Mouse (Mus musculus) kidney, embryonic 14.5 days (tissue): ENCODE results near the gene Aaed1. TPM values are rescaled to one million over a fixed set of nuclear protein-coding genes. Genes with fewer than 3 reads are reported as not detected.

Experiments
- ATAC-seq: fragments of 200-750 bp; cut with Nextera tagmentation; 2 replicates; pipeline ENCODE4 v1.8.0; 2017; ENCODE audit warnings: moderate number of reproducible peaks, mild to moderate bottlenecking, moderate TSS enrichment, moderate library complexity; ENCODE audit not compliant: low FRiP score, low TSS enrichment
- H3K27ac ChIP-seq: fragments of 300-500 bp; sonication (generic); 2 replicates; pipeline ENCODE4 v1.5.1; 2014; ENCODE audit warnings: low read depth, mild to moderate bottlenecking, low read length, moderate library complexity, mixed read lengths
- H3K27me3 ChIP-seq: fragments of 300-500 bp; sonication (generic); 2 replicates; pipeline ENCODE4 v1.6.1; 2014; ENCODE audit warnings: mild to moderate bottlenecking, low read length; ENCODE audit not compliant: control insufficient read depth, insufficient read depth
- H3K36me3 ChIP-seq: fragments of 300-500 bp; sonication (generic); 2 replicates; pipeline ENCODE4 v1.6.1; 2014; ENCODE audit warnings: low read length, mixed read lengths; ENCODE audit not compliant: control insufficient read depth, insufficient read depth
- H3K4me1 ChIP-seq: fragments of 300-500 bp; sonication (generic); 2 replicates; pipeline ENCODE4 v1.6.1; 2014; ENCODE audit warnings: low read length, mixed read lengths; ENCODE audit not compliant: control insufficient read depth, insufficient read depth
- H3K4me2 ChIP-seq: fragments of 300-500 bp; sonication (generic); replicated peaks from 2 replicates; pipeline ENCODE4 v1.6.1; 2014; ENCODE audit warnings: low read depth, mild to moderate bottlenecking, low read length
- H3K4me3 ChIP-seq: fragments of 300-500 bp; sonication (generic); 2 replicates; pipeline ENCODE4 v1.5.1; 2014; ENCODE audit warnings: mild to moderate bottlenecking, low read length
- H3K9ac ChIP-seq: fragments of 300-500 bp; sonication (generic); 2 replicates; pipeline ENCODE4 v1.6.1; 2014; ENCODE audit warnings: low read depth, mild to moderate bottlenecking, low read length, moderate library complexity
- H3K9me3 ChIP-seq: fragments of 300-500 bp; sonication (generic); 2 replicates; pipeline ENCODE4 v1.6.1; 2016; ENCODE audit warnings: low read length; ENCODE audit not compliant: control insufficient read depth
- WGBS: fragments of 180-500 bp; shearing (Covaris S2); extraction: QIAGEN DNeasy Blood & Tissue Kit; methylation state at CpG from one replicate; pipeline ENCODE4 v1.1.7; 2014; 5-methylcytosine and 5-hydroxymethylcytosine counted together
- polyA plus RNA-seq: library from polyadenylated mRNA; unstranded; fragments of >200 nt; fragmentation: Nextera tagmentation; extraction: Ambion mirVana; gene quantifications from 2 replicates; pipeline ENCODE4 v1.2.1, GENCODE M21; 2014

Gene Aaed1
- polyA plus RNA-seq, 1 experiment from 2014 or later = 47.0 TPM

GRCm38 (mm10) chr13:64335546-64336132, 23.1 kb upstream of the Aaed1 start:
- Histone ChIP-seq H3K9ac (no peak overlapping the region), H3K27ac (no peak overlapping the region), H3K36me3 (no peaks in the 10 kb centered on the region), H3K4me1 (no peaks in the 10 kb centered on the region), H3K4me2 (no peak overlapping the region), H3K4me3 (no peak overlapping the region), H3K9me3 (no peaks in the 10 kb centered on the region), H3K27me3 (no peaks in the 10 kb centered on the region)
- 56% methylated on average over 4 of the region's 4 CpGs for WGBS
- no peak for ATAC-seq

- Histone ChIP-seq H3K4me3 (no peak overlapping the region), H3K36me3 (no peaks in the 10 kb centered on the region), H3K4me2 (no peak overlapping the region), H3K9ac (no peak overlapping the region), H3K9me3 (no peaks in the 10 kb centered on the region), H3K27ac (no peak overlapping the region), H3K27me3 (no peaks in the 10 kb centered on the region), H3K4me1 (no peaks in the 10 kb centered on the region)
- 79% methylated on average over 3 of the region's 3 CpGs for WGBS
- no peak for ATAC-seq
These were observed 20.6 kb upstream of the Aaed1 start for GRCm38 (mm10) chr13:64333102-64333501.

GRCm38 (mm10) chr13:64332321-64332720, 19.8 kb upstream of the Aaed1 start:
- ATAC-seq = no peak
- H3K4me1 ChIP-seq = no peaks in the 10 kb centered on the region
- no peak overlapping the region for H3K4me2 ChIP-seq
- no peaks in the 10 kb centered on the region for H3K9me3 ChIP-seq
- no peak overlapping the region for H3K9ac ChIP-seq
- 83% methylated on average over 6 of the region's 6 CpGs for WGBS
- H3K36me3 ChIP-seq = no peaks in the 10 kb centered on the region
- H3K27me3 ChIP-seq = no peaks in the 10 kb centered on the region
- H3K27ac ChIP-seq = no peak overlapping the region
- no peak overlapping the region for H3K4me3 ChIP-seq

GRCm38 (mm10) chr13:64322561-64323281, 10.2 kb upstream of the Aaed1 start:
- no peak overlapping the region for H3K9ac ChIP-seq
- 77% methylated on average over 8 of the region's 8 CpGs for WGBS

GRCm38 (mm10) chr13:64320334-64320733, 7.8 kb upstream of the Aaed1 start:
- WGBS = 83% methylated on average over 8 of the region's 8 CpGs
- no peak overlapping the region for H3K27ac ChIP-seq
- ATAC-seq = no peak

More at GRCm38 (mm10) chr13:64322561-64323281, 10.2 kb upstream of the Aaed1 start:
- H3K27me3 ChIP-seq = no peaks in the 10 kb centered on the region
- H3K27ac ChIP-seq = no peak overlapping the region
- no peak overlapping the region for H3K4me2 ChIP-seq
- H3K36me3 ChIP-seq = no peaks in the 10 kb centered on the region
- no peak overlapping the region for H3K4me3 ChIP-seq
- H3K9me3 ChIP-seq = no peaks in the 10 kb centered on the region
- H3K4me1 ChIP-seq = no peaks in the 10 kb centered on the region
- ATAC-seq = no peak

GRCm38 (mm10) chr13:64319782-64320181, 7.3 kb upstream of the Aaed1 start:
- no peak for ATAC-seq
- Histone ChIP-seq H3K27ac (no peak overlapping the region), H3K4me2 (no peak overlapping the region), H3K4me3 (no peak overlapping the region), H3K4me1 (no peaks in the 10 kb centered on the region), H3K9me3 (no peaks in the 10 kb centered on the region), H3K9ac (no peak overlapping the region), H3K36me3 (no peaks in the 10 kb centered on the region), H3K27me3 (no peaks in the 10 kb centered on the region)

More at GRCm38 (mm10) chr13:64320334-64320733, 7.8 kb upstream of the Aaed1 start:
- no peaks in the 10 kb centered on the region for H3K4me1 ChIP-seq
- H3K4me2 ChIP-seq = no peak overlapping the region
- H3K4me3 ChIP-seq = no peak overlapping the region
- no peaks in the 10 kb centered on the region for H3K9me3 ChIP-seq
- H3K27me3 ChIP-seq = no peaks in the 10 kb centered on the region
- H3K36me3 ChIP-seq = no peaks in the 10 kb centered on the region
- no peak overlapping the region for H3K9ac ChIP-seq

GRCm38 (mm10) chr13:64318355-64318754, 5.8 kb upstream of the Aaed1 start:
- H3K27ac ChIP-seq = no peak overlapping the region
- no peaks in the 10 kb centered on the region for H3K4me1 ChIP-seq
- no peak for ATAC-seq
- no peak overlapping the region for H3K9ac ChIP-seq
- no peaks in the 10 kb centered on the region for H3K36me3 ChIP-seq
- H3K9me3 ChIP-seq = no peaks in the 10 kb centered on the region
- no peaks in the 10 kb centered on the region for H3K27me3 ChIP-seq
- no peak overlapping the region for H3K4me3 ChIP-seq
- H3K4me2 ChIP-seq = no peak overlapping the region
- 52% methylated on average over 2 of the region's 2 CpGs for WGBS

GRCm38 (mm10) chr13:64315483-64316050, 3.1 kb upstream of the Aaed1 start:
- Histone ChIP-seq H3K9ac (no peak overlapping the region), H3K4me2 (no peak overlapping the region), H3K36me3 (no peaks in the 10 kb centered on the region), H3K4me3 (no peak overlapping the region), H3K27me3 (no peaks in the 10 kb centered on the region), H3K9me3 (no peaks in the 10 kb centered on the region), H3K27ac (no peak overlapping the region), H3K4me1 (no peaks in the 10 kb centered on the region; the same call in 1 of the 2 replicates)
- no peak for ATAC-seq
- under 1% methylated on average over 3 of the region's 3 CpGs for WGBS

GRCm38 (mm10) chr13:64314041-64314440, 1.5 kb upstream of the Aaed1 start:
- no peaks in the 10 kb centered on the region for H3K9me3 ChIP-seq

More at GRCm38 (mm10) chr13:64314041-64314440, 1.5 kb upstream of the Aaed1 start:
- Histone ChIP-seq H3K27me3 (no peaks in the 10 kb centered on the region), H3K27ac (no peak overlapping the region), H3K4me3 (no peak overlapping the region), H3K36me3 (no peaks in the 10 kb centered on the region), H3K9ac (no peak overlapping the region), H3K4me1 (no peaks in the 10 kb centered on the region; the same call in 1 of the 2 replicates), H3K4me2 (no peak overlapping the region)
- 73% methylated on average over 3 of the region's 3 CpGs for WGBS
- ATAC-seq = no peak
